Mouse (Mus musculus): ENCODE data around the gene Mb.

Gene Mb

DNA sequence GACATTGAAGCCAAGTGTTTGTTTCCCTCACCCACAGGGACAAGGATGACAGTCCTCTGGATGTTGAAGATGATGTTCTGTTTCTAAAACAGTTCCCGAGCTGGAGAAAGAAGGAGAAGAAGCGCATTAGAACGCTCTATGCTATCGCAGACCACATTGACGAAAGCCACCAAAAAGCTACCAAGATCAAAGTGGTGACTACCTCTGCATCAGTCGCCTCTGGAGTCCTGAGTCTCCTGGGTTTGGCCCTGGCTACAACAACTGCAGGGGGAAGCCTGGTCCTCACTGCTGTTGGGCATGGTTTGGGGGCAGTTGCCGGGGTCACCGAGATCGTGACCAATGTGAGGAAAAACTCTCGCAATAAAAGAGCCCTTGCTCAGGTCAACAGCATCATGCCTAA is at the start of gene Mb:
Gene Mb, minus strand, starts transcription at position 101 of the 400 bp plus-strand sequence.
- no peak for DNase-seq

DNA sequence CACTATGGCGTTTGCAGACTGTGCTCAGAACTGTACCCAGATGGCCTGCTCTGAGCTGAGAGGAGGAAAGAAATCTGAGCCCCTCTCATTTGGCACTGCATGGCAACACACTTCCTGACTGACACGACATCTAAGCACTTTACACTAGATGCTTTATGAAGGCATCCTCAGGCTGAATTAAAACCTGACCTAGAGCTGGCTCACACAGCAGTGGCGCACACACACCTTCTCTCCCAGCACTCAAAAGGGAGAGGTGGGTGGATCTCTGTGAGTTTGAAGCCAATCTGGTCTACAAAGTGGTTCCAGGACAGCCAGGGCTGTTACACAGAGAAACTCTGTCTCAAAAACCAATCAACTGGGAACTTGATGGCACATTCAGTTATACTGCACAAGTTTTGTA is 49.3 kb upstream of the Mb start:
- no peak for DNase-seq

DNA sequence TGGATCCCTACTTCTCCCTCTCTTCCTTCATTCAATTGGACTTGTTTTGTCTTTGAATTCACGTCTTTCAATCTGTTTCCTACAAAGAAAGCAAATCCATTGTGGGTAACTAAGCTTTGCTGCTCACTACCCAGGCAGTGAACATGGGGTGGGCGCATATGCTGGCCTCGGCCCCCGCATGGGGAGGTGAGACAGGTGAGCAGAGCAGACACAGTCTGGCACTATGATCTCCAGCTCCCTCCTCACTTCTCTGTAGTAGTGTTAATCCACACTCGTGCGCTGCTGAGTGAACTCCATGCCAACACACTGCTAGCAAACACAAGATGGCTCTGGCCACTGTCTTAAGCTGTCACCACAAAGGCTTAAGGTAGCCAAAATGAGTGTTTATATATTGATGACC is 46.9 kb upstream of the Mb start:
- no peak for DNase-seq

DNA sequence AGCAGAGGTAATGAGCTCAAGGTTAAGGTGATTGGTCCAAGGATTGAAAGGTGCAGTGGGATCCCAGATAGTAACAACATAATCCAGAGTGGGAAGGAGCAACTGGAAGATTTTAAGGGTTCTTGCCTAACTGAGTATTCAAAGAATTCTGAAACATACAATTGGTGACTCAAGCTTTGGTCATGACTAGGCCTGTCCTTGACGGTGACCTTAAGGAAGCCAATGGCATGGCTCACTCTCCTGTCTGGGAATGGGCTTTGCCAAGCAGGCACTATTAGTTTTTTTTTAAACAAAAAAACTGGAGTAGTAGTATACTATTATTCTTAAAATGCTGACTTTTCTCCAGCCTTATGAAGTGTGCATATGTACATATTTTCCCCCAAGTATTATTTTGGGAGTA is 44.7 kb upstream of the Mb start:
- DNase-seq, result no peak

DNA sequence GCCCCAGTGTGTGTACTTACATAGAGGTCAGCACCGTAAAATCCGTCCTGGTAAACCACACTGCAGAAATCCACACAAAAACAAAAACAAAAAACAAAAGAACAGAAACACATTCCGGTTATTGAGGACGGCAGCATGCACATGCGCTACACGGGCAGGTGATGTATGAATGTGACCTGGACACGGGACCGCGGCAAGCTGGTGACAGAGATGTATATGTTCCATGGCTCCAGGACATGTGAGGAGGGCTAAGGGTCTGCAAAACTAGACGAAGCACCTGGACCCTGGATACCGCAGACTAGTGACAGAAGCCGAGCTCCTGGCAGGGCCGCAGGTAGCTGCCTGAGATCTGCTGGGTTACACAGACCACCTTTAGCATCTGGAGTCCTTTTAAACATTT is 44.0 kb upstream of the Mb start:
- DNase-seq, result no peak

DNA sequence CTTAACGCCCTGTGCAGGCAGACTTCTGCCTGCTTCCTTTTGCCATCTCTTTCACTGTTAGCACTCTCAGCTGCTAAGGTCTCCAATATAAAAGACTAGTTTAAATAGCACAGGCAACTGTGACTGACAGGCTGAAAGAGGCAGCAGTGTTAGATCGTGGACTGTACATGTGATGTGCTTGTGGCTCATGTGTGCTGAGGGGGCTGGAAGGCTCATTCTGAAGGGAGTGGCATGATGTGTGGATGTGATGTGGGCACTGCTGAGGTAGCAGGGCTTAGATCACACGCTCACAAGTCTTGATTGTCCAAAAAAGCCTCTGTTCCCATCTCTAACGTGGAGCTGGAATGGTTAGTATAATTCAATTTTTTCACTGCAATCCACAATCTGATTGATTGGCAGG is 40.9 kb upstream of the Mb start:
- no peak for DNase-seq

DNA sequence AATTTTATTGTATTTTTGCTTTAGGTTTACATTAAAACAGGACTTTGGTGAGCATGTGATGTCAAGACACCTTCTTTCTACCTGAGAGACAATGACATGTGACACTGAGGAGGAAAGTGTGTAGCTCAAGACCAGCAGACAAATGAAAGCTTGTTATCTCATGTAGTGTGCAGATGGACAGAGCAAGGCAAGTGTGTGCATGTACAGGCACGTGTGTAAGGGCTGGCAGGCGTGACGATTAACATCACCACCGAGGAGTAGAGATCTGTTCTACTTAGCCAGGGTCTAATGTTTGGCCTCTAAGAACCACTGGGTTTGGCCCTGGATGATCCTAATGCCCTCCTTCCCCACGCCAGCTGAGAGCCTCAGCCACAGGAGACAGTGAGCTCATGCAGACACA is 40.1 kb upstream of the Mb start:
- no peak for DNase-seq

DNA sequence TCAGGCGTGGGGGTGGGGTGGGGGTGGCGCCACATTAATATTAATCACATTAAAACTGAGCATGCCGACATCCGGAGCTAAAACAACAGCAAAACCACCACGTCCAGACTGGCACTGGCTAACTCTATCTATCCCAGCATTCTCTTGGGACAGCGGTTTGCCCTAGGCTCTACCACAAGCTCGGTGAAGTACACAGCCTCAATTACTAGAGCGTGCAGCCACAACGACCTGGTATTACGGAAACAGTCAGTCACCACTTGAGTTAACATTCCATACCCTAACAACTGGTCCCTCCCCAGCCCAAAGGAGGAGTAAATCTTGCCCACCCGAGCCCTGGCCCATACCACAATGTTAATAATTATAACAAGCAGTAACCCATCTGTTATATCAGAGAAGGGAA is 38.8 kb upstream of the Mb start:
- DNase-seq, result no peak

DNA sequence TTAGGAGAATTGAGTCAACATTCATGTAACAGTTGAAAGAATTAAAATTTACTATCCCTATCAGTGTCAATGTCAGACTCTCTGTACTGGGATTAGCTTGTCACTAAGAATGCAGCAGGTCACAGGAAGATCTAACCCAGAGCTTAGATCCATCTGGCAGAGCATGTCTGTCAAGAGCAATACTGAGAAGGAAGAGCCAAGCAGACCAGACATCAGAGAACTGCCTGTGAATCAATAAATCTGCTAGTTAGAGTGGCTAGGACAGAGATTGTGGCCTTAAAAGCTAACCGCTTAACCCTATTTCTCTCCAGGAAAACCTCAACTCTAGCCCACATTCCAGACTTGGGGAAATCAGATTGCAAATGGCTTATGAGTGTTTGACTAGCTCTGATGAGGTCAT is 36.0 kb upstream of the Mb start:
- no peak for DNase-seq

DNA sequence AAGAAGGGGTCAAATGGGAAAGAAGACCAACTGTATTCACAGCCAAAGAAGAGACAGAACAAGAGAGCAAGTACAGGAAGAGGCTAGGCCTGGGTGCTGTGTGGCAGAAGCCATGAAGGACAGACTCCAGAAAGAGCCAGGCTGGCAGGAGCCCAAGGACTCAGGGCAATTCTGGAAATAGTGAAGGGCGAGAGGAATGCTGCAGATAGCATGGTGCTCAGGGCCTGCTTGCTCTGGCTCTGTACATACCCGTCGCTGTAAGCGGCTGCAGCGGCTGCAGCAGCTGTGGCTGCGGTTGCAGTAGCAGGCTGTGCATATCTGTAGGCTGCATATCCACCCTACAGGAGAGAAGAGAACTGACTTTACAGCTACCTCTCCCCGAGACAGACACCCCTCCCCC is 35.3 kb upstream of the Mb start:
- DNase-seq, result no peak

DNA sequence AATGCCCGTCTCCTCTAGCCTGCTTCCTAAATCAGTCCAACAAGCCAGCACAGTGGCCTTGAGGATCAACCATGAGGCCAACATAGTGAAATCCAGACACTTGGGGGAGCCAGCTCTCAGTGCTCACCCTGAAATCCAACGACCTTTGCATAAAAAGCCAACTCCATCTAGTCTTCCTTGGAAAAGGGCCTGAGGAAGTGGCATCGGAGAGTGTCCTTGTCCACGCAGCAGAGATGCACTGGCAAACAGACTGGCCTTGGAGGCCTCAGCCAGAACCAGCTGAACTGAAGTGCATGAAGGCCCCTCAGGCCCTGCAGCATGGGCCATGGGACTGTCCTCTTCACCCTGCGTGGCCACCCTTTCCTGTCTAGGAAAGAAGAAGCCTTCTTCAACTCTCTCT is 31.0 kb upstream of the Mb start:
- no peak for DNase-seq

DNA sequence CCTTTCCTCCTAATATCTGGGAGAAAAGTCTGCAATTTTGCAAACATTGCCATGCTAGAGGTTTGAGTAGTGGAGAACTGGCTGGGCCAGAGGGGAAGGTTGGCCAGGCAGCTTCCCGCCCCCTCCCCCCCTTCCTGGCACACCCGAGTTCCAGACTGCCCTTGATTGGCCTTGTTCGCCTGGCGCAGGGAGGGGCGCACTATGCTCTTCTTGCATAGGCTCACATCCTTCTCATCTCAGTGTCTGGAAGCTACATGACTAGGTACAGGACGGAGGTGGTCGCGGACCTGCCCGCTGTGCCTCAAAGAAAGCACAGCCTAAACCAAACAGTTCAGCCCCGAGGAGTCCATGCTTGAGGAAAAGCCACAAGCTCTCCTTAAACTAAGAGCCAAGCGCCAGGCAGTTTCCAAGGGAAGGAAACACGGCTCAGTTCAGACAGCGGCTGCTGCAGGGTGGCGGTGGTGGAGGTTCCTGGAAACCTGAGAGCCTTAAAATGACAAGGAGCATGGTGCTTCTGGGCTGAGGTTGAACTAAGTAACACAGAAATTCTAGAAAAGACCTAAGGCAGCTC is 30.3 kb upstream of the Mb start:
- DNase-seq, result no peak

DNA sequence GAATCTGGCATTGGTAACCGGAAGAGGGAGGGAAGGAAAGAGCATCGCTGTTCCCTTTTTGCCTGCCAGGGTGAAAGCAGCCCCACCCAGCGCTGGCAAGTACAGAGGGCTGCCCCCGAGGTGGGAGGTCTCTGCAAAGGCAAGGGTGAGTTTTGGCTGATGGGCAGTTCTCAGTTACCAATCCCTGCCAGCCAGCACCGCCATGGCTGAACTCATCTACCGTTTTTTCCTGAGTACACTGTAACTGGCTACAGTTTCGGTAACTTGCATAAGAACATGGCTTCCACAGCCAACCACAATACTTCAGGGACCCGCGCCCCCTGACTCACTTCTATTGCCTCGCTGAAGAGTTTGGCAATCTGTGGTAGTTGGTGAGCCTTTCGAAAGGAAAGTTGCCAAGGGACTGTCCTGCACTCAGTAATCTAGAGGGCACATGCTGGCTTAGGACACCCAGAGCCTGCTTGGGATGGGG is 29.5 kb upstream of the Mb start:
- DNase-seq, result no peak

DNA sequence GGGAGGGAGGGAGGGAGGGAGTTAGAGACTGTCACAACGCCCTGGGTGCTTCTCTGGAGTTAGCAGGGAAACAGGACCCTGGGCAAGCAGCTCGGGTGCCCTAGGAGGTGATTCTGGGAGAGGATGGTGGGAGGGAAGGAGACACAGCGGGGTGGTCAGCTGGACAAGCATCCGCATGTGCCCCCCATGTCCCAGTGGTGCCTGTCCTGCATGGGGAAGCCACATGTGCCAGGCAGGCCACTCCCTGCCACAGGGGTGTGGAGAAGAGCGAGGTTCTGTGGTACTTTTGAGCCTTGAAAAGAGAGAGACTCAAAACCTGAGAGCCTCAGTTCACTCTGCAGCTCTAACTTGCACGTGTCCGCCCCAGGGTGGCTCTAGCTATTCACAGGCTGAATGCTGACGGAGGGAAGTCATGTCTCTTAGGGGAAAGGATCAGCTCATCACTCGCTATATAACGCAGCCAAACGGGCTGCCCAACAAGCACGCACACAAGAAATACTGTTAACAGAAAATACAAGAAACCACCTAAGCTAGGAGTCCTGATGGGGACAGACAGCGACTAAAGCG is 28.9 kb upstream of the Mb start:
- no peak for DNase-seq

DNA sequence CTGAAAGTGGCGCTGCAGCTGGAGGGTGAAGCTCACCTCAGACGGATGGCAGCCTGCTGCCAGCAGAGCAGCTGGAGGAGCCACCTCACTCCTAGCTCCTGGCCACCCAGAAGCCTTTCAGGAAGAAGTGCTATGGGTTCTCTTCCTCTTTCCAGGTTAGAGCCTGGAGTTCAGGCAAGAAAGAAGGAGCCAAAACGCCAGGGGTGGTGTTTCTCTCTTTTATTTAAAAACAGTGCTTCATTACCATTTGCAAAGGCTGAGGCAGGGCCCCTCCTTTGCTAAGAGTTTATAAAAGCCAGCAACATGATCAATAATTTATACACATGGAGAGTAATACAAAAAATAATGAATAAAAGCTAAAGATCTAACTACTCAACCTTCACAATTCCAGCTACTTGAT is 28.3 kb upstream of the Mb start:
- DNase-seq, result no peak

DNA sequence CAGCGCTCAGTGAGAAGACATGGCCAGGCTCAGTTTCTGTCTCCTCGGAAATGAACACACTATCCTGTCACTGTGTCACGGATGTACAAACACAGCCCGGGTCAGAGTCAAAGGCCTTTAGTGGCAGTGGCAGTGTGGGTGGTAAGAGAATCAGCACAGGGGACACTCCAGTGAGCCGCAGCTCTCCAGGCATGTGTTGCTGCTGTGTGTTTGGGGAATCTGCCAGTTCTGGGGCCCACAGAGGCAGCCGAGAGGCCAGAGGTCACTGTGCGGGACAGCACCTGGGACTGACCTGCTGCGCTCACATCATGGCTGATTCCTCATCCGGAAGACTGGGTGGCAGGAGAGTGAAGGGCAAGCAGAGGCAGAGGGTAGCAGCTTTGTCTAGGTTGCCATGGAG is 27.4 kb upstream of the Mb start:
- no peak for DNase-seq

DNA sequence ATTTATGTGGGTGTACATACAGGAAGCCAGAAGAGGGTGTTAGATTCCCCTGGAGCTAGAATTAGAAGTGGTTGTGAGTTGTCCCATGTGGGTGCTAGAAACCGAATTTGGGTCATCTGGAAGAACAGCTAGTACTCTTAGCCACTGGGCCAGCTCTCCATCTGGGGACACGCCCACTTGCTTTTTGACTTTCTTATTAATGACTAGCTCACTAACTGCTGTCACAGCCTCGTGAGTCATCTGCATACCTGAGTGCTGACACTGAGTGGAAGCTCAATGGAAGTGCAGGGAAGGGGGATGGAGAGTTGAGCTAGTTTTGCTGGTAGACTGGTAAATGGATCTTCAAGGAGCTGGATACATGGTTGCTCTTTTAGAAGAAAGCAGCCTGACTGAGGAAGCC is 26.1 kb upstream of the Mb start:
- DNase-seq, result no peak

DNA sequence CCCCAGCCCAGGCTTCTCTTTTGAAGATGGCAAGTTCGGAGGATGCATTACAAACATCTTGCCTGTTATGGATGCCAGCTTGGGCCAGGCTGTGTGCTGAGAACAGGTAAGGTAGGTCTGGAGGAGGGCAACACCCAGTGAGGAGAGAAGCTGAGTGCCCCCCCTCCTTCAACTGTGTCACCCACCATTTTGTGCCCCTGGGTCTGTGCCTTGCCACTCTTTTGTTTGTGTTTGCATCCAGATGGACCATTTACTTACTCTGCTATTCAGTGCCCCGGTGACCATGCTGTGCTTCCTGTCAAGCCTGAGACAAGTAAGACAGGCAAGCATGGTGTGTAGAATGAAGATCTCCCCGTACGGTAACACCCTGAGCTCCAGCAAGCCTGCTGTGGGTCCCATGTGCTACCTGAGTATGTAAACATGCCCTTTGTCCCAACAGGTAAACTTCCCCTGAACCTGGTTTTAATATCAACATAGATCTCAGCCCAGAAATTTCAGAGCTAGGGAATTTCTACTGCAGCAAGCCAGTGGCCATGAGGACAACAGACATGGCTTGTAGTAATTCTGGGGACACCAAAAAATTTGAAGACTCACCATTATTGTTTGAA is 22.2 kb upstream of the Mb start:
- no peak for DNase-seq

DNA sequence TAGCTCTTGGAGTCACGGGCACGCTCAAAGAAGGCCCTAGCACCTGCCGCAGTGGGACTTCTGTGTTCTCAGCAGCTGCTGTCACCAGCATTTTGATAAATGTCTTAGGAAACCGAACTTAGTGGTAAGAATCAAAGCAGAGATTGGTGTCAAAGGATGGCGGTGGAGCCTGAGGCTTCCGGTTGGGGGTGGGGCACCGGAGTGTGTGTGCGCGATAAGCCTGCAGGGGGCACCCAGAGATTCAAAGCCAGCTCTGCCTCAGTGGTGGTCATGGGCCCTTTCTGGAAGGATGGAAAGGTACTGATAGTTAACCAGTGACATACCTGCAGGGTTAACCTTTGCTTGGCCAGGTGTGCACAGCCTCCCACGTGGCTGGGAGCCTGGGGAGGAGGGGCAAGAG is 21.0 kb upstream of the Mb start:
- no peak for DNase-seq

DNA sequence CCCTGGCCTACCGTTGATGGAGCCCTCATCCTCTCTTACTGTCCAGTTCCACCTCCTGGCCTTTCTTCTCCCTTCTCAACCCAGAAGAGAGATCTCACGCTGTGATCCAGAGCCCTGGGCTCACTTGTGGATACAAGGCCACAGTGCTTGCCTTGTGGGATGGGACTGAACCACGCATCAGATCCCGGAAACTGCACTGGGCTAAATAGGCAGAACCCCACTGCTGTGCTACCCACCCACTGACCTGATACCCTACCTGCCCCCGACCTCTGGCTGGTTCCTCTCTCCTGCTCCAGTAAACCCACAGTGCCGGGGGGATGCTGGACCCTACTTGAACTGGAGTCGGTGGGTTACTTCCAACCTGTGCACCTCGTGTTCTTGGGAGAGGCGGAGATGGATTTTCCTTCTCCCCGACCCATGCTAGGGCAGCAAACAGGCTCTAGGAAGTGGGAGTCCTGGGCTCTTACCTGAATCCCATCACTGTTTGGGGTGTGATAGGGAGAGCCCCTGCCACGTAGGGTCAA is 20.3 kb upstream of the Mb start:
- DNase-seq, result no peak

DNA sequence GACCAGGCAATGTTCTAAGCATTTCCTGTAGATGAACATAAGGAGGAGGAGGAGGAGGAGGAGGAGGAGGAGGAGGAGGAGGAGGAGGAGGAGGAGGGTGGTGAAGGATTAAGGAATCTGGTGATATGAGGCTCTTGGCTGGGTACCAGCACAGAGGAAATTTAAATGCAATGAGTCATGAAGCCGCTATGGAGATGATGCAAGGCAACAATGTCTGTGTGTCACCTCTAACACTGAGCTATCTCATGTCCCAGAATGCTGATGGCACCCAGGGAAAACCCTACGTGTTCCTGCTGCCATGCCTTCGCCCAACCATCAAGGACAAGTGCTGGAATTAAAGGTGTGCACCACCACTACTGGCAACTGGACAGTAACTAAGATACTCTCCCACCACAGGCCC is 18.5 kb upstream of the Mb start:
- no peak for DNase-seq

DNA sequence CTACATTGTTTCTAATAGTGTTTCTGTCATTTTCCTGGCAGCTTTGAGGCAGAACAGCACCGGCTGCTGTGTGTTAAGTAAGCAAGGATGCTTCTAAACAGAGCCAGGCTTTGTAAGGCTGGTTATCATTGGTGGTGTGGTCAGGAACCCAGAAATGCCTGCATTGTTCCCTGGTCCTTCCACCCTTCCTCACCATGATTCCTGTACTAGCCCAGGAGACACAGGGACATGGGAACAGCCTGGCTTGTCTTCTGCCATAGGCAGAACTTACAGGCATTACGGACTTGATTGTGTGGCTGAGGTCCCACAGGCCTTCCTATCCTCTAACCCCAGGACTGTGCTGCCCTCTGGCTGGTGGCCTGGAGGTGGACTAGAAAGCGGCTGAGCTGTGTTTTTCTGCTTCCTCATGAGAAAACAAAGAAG is 18.0 kb upstream of the Mb start:
- DNase-seq, result no peak

DNA sequence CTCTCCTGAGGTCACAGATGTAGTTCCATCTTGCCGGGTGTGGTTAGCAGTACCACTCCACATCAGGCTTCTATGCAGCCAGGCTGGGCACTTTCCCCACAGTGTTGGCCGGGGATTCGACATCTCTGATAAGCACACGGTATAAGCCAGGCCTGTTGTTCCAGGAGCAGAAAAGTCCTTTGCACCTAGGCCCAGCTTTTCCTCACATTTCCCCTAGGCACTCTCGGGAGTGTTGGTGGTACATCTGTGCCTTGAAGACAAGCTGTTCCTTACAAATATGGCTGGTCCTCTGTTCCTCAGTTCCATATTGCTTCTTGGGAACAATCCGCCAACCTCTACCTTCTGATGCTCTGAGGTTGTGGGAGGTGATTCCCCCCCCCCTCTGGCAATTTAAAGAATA is 15.8 kb upstream of the Mb start:
- DNase-seq, result no peak

DNA sequence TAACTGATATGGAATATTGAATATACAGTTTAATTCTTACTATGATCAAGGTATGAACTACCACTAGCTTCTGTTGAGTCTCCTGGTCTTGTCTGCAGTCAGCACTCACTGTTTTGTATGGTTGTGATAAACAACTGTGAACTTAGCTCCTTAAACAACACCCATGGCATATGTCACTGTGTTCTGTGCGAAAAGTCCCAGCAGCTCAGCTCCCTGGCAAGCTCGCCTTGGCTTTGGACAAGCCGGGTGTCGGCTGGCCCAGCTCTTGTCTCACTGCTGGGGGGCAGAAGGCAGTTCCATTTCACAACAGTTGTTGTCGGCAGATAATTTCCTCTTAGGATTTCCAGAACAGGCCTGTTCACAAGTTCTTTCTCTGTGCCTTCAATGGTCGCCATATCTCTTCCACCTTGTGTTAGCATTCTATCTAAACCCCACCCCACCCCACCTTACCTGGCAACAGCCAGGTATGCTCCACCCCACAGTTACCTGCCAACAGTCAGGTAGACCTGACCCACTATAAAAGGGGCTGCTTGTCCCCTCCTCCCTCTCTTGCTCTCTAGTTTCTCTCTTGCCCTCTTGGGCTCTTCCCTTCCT is 14.9 kb upstream of the Mb start:
- DNase-seq, result no peak

DNA sequence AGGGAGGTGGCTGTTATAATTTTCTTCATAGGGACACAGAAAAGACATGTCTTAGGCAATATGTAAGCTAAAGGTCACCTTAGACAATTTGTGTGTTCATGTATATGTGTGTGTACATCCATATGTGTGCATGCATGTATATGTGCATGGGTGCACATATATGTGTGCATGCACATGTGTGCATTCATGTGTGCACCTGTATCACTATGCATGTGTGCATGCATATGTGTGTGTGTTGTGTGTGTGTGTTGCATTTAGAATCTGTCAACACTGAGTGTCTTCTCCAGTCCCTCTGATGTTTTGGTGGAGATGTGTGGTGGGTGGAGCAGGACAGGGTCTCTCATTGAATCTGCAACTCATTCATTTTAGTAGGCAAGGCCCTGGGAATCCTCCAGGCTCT is 12.3 kb upstream of the Mb start:
- no peak for DNase-seq

Data from cerebellum, adult 8-10 months (tissue).